Mouse (Mus musculus) kidney, adult 2 months (tissue): Measurements from ENCODE around the gene Fam19a5.

ENCODE experiments used
- CTCF ChIP-seq: fragments of 200-500 bp; conservative IDR thresholded peaks from 2 replicates; pipeline ENCODE4 v1.5.1; 2011; ENCODE audit warnings: low read depth, mild to moderate bottlenecking, control low read depth, low read length, moderate library complexity, mixed read lengths; ENCODE audit not compliant: insufficient read depth, insufficient read length
- POLR2A ChIP-seq: fragments of 200-500 bp; IDR thresholded peaks from one replicate; pipeline ENCODE4 v1.6.1; 2011; ENCODE audit warnings: low read depth, low read length, control low read depth

DNA sequence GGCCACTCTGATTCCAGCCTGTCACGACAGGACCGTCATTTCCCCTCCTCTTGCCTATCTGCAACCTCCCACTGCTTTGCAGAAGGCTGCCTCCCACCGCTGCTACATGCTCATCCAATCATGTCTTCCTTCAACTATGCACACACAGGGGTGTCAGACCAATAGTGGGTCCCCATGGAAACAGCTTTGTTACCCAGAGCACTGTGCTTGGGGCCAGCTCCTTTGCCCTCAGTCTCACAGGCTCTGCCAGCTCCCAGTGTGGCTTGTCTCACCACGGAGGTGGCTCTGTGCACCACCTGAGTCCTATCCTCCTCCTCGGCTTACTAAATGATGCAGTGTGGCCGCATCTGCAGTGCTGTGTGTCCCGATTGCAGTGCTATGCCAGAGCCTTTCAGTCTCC, 123.3 kb downstream of the Fam19a5 start:
- TF ChIP-seq POLR2A = no peak
- TF ChIP-seq CTCF = no peak
